8 mouse cellular contexts compared by ENCODE assay signal in the genomic region with DNA sequence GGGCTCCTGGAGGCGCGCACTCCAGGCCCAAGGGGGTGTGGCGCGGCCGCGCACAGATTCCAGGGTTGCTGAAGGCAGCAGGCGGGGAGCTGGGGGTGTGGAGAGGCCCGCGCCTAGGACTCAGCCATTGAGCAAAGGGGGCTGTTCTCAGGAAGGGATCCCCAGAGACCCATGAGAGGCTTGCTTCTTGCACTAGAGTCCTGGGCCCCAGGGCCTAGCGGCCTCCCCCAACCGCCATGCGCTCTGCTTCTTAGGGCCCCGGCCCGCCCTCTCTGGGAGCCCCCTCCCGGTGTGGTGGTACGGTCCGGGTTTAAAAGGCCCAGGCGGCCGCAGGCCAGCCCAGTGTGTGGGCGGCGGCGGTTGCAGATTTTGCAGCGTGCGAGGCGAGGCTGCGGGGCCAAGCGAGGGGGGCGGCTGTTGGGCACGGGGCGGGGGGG. TPM values are rescaled to one million over a fixed set of nuclear protein-coding genes. Genes with fewer than 3 reads are reported as not detected.
DNase-seq lines count a peak whose midpoint lies in the region.

Gene Plxna3, plus strand, starts transcription at position 342 of the 437 bp plus-strand sequence.

- H3K4me1 ChIP-seq in hindbrain, embryonic 10.5 days (replicated peaks): peaks cover 22% of the 10 kb centered on the region

- H3K36me3 ChIP-seq in hindbrain, embryonic 10.5 days: peaks cover 18% of the 10 kb centered on the region

- peak within 1 kb of the TSS; percentile 95 for H3K27ac ChIP-seq in hindbrain, embryonic 10.5 days

- H3K4me3 ChIP-seq in hindbrain, embryonic 10.5 days: peak within 1 kb of the TSS; percentile 62

- 19% methylated on average over 30 of the region's 30 CpGs for WGBS in hindbrain, embryonic 10.5 days

- H3K9me3 ChIP-seq in hindbrain, embryonic 10.5 days: no peaks in the 10 kb centered on the region; the same call in 1 of the 2 replicates

- no peaks in the 10 kb centered on the region for H3K27me3 ChIP-seq in hindbrain, embryonic 10.5 days (ENCODE audit: insufficient read depth, poor library complexity, severe bottlenecking)

- DNase-seq in NIH3T3 (ENCODE audit: low read depth): peak; percentile 85
- DNase-seq in cerebellum, adult 9-10 months: peak; percentile 66
- peak in 1 of 2 experiments; percentile 53 for DNase-seq in frontal cortex, adult 2 months (ENCODE audit: extremely low spot score in 1 of 2, low spot score in 1 of 2)
- peak; percentile 78 for DNase-seq in hindbrain, embryonic 10.5 days (ENCODE audit: low spot score)
- DNase-seq in layer of hippocampus, postnatal 14 days (ENCODE audit: low spot score in 2 of 2): peak; percentile 49 to 66
- DNase-seq in lung, postnatal 14 days: peak; percentile 67
- peak; percentile 57 for DNase-seq in retina, adult 2 months (ENCODE audit: low read depth, low spot score)
- DNase-seq in thymus, postnatal 36 days: peak; percentile 45 to 59

RNA-seq across cellular contexts. Expression of gene Plxna3, which starts in this region (rescaled TPM):
- 55.4 and 59.9 TPM in 2 replicates for polyA plus RNA-seq in frontal cortex, adult 2 months (2012; rRNA removed)
- polyA plus RNA-seq in hindbrain, embryonic 10.5 days (2016; fragmentation: Nextera tagmentation; extraction: Ambion mirVana): 21.2 and 26.6 TPM in 2 replicates
- 10 to 100 TPM; 41.8 to 42.3 TPM for total RNA-seq in layer of hippocampus, postnatal 14 days (2021)
